Mouse (Mus musculus) heart, embryonic 15.5 days (tissue): ENCODE data around the gene Tmem102. TPM values are rescaled to one million over a fixed set of nuclear protein-coding genes. Genes with fewer than 3 reads are reported as not detected.

ENCODE experiments used
- ATAC-seq: fragments of 200-750 bp; cut with Nextera tagmentation; replicated peaks from 2 replicates; pipeline ENCODE4 v1.8.0; 2017; ENCODE audit warnings: low read depth, moderate TSS enrichment; ENCODE audit not compliant: insufficient number of reproducible peaks, insufficient read depth, low FRiP score
- H3K27ac ChIP-seq: fragments of 300-500 bp; sonication (generic); 2 replicates; pipeline ENCODE4 v1.5.1; 2015; ENCODE audit warnings: mild to moderate bottlenecking, inconsistent platforms
- H3K27me3 ChIP-seq: fragments of 300-500 bp; sonication (generic); 2 replicates; pipeline ENCODE4 v1.6.1; 2015; ENCODE audit warnings: inconsistent platforms
- H3K36me3 ChIP-seq: fragments of 300-500 bp; sonication (generic); 2 replicates; pipeline ENCODE4 v1.6.1; 2015; ENCODE audit warnings: mild to moderate bottlenecking, inconsistent platforms
- H3K4me1 ChIP-seq: fragments of 300-500 bp; sonication (generic); replicated peaks from 2 replicates; pipeline ENCODE4 v1.6.1; 2015; ENCODE audit warnings: inconsistent platforms
- H3K4me2 ChIP-seq: fragments of 300-500 bp; sonication (generic); 2 replicates; pipeline ENCODE4 v1.6.1; 2015; ENCODE audit warnings: inconsistent platforms, mild to moderate bottlenecking, moderate library complexity
- H3K4me3 ChIP-seq: fragments of 300-500 bp; sonication (generic); 2 replicates; pipeline ENCODE4 v1.5.1; 2015; ENCODE audit warnings: mild to moderate bottlenecking, inconsistent platforms
- H3K9ac ChIP-seq: fragments of 300-500 bp; sonication (generic); 2 replicates; pipeline ENCODE4 v1.6.1; 2015; ENCODE audit warnings: mild to moderate bottlenecking, inconsistent platforms
- H3K9me3 ChIP-seq: fragments of 300-500 bp; sonication (generic); replicated peaks from 2 replicates; pipeline ENCODE4 v1.6.1; 2016; ENCODE audit warnings: inconsistent platforms
- WGBS: fragments of 180-500 bp; shearing (Covaris S2); methylation state at CpG from one replicate; pipeline ENCODE4 v1.1.7; 2015; ENCODE audit warnings: mixed read lengths; 5-methylcytosine and 5-hydroxymethylcytosine counted together
- polyA plus RNA-seq: library from polyadenylated mRNA; unstranded; fragments of >200 nt; fragmentation: Nextera tagmentation; extraction: Ambion mirVana; gene quantifications from 2 replicates; pipeline ENCODE4 v1.2.1, GENCODE M21; 2015

Gene Tmem102
- polyA plus RNA-seq, 1 experiment from 2014 or later = 1.1 TPM

GRCm38 (mm10) chr11:69754233-69754632 is 51.2 kb downstream of the Tmem102 start:
- H3K4me1 ChIP-seq = peaks cover 39% of the 10 kb centered on the region
- no peaks in the 10 kb centered on the region for H3K9me3 ChIP-seq
- no peak overlapping the region for H3K27ac ChIP-seq
- no peak for ATAC-seq
- no peak overlapping the region for H3K4me2 ChIP-seq
- H3K27me3 ChIP-seq = no peaks in the 10 kb centered on the region
- H3K9ac ChIP-seq = no peak overlapping the region
- H3K36me3 ChIP-seq = no peaks in the 10 kb centered on the region
- WGBS = 80% methylated on average over 5 of the region's 5 CpGs
- H3K4me3 ChIP-seq = no peak overlapping the region

Other genes starting within 250 kb of the Tmem102 start
- 53.8 and 59.7 TPM in 2 replicates for gene Efnb3, start 245.4 kb downstream of the Tmem102 start, polyA plus RNA-seq
- gene Wrap53, start 225.4 kb downstream of the Tmem102 start, polyA plus RNA-seq = 13.3 and 17.0 TPM in 2 replicates
- 59.4 and 88.1 TPM in 2 replicates for gene Trp53, start 225.3 kb downstream of the Tmem102 start, polyA plus RNA-seq
- 24.2 and 24.5 TPM in 2 replicates for gene Atp1b2, start 199.7 kb downstream of the Tmem102 start, polyA plus RNA-seq
- gene Shbg, start 187.7 kb downstream of the Tmem102 start, polyA plus RNA-seq = 0.29 TPM in 1 of 2 replicates, not detected in the other
- gene Sat2, start 183.6 kb downstream of the Tmem102 start, polyA plus RNA-seq = 14.3 and 16.7 TPM in 2 replicates
- 22.9 and 28.5 TPM in 2 replicates for gene Fxr2, start 172.6 kb downstream of the Tmem102 start, polyA plus RNA-seq
- gene Sox15, start 150.3 kb downstream of the Tmem102 start, polyA plus RNA-seq = 0.22 TPM in 1 of 2 replicates, not detected in the other
- gene Mpdu1, start 143.0 kb downstream of the Tmem102 start, polyA plus RNA-seq = 38.8 and 48.1 TPM in 2 replicates
- 8.7 and 18.6 TPM in 2 replicates for gene Cd68, start 139.5 kb downstream of the Tmem102 start, polyA plus RNA-seq
- gene Eif4a1, start 133.2 kb downstream of the Tmem102 start, polyA plus RNA-seq = 310 and 340 TPM in 2 replicates
- gene Senp3, start 123.5 kb downstream of the Tmem102 start, polyA plus RNA-seq = 47.1 and 54.8 TPM in 2 replicates
- gene Tnfsf13, start 119.8 kb downstream of the Tmem102 start, polyA plus RNA-seq = 0.54 and 0.99 TPM in 2 replicates
- gene Tnfsf12, start 109.8 kb downstream of the Tmem102 start, polyA plus RNA-seq = 7.3 and 8.9 TPM in 2 replicates
- gene Tnfsfm13, start 109.5 kb downstream of the Tmem102 start, polyA plus RNA-seq = 2.9 and 4.2 TPM in 2 replicates
- 10.9 and 18.3 TPM in 2 replicates for gene Polr2a, start 47.0 kb downstream of the Tmem102 start, polyA plus RNA-seq
- gene Slc35g3, start 43.7 kb downstream of the Tmem102 start, polyA plus RNA-seq = 0.16 and 0.48 TPM in 2 replicates
- gene Zbtb4, start 39.7 kb downstream of the Tmem102 start, polyA plus RNA-seq = 3.1 and 3.8 TPM in 2 replicates
- 5.4 and 7.5 TPM in 2 replicates for gene Chrnb1, start 9.7 kb downstream of the Tmem102 start, polyA plus RNA-seq
- 1.8 and 2.9 TPM in 2 replicates for gene Fgf11, start 3.8 kb downstream of the Tmem102 start, polyA plus RNA-seq
- gene Gm39566, start 9.7 kb upstream of the Tmem102 start, polyA plus RNA-seq = not detected in 2 replicates
- not detected in 2 replicates for gene Spem2, start 12.8 kb upstream of the Tmem102 start, polyA plus RNA-seq
- gene Spem1, start 16.6 kb upstream of the Tmem102 start, polyA plus RNA-seq = not detected in 2 replicates
- gene Nlgn2, start 32.2 kb upstream of the Tmem102 start, polyA plus RNA-seq = 1.6 and 2.2 TPM in 2 replicates
- gene Tmem256, start 32.9 kb upstream of the Tmem102 start, polyA plus RNA-seq = 291 and 359 TPM in 2 replicates
- gene Plscr3, start 40.8 kb upstream of the Tmem102 start, polyA plus RNA-seq = 68.5 and 81.4 TPM in 2 replicates
- gene Tnk1, start 53.1 kb upstream of the Tmem102 start, polyA plus RNA-seq = 0.31 and 0.80 TPM in 2 replicates
- not detected in 2 replicates for gene Tmem95, start 72.4 kb upstream of the Tmem102 start, polyA plus RNA-seq
- gene Kctd11, start 75.8 kb upstream of the Tmem102 start, polyA plus RNA-seq = 3.3 and 5.7 TPM in 2 replicates
- gene Acap1, start 89.9 kb upstream of the Tmem102 start, polyA plus RNA-seq = 4.5 and 14.8 TPM in 2 replicates
- gene 2810408A11Rik, start 95.4 kb upstream of the Tmem102 start, polyA plus RNA-seq = 3.7 and 5.8 TPM in 2 replicates
- 5.2 and 7.0 TPM in 2 replicates for gene Neurl4, start 95.4 kb upstream of the Tmem102 start, polyA plus RNA-seq
- 44.8 and 54.9 TPM in 2 replicates for gene Gps2, start 108.3 kb upstream of the Tmem102 start, polyA plus RNA-seq
- 975 and 1,130 TPM in 2 replicates for gene Eif5a, start 116.3 kb upstream of the Tmem102 start, polyA plus RNA-seq
- gene Ybx2, start 130.2 kb upstream of the Tmem102 start, polyA plus RNA-seq = 5.5 and 5.7 TPM in 2 replicates
- gene Slc2a4, start 142.6 kb upstream of the Tmem102 start, polyA plus RNA-seq = 42.0 and 42.6 TPM in 2 replicates
- gene Cldn7, start 159.2 kb upstream of the Tmem102 start, polyA plus RNA-seq = 3.8 and 13.9 TPM in 2 replicates
- gene Ctdnep1, start 175.5 kb upstream of the Tmem102 start, polyA plus RNA-seq = 19.9 and 21.6 TPM in 2 replicates
- gene Elp5, start 176.9 kb upstream of the Tmem102 start, polyA plus RNA-seq = 97.8 and 99.6 TPM in 2 replicates
- gene Gabarap, start 185.5 kb upstream of the Tmem102 start, polyA plus RNA-seq = 402 and 455 TPM in 2 replicates
- gene Phf23, start 190.2 kb upstream of the Tmem102 start, polyA plus RNA-seq = 38.4 and 42.4 TPM in 2 replicates
- 17.4 and 24.8 TPM in 2 replicates for gene Dvl2, start 195.0 kb upstream of the Tmem102 start, polyA plus RNA-seq
- gene Acadvl, start 209.8 kb upstream of the Tmem102 start, polyA plus RNA-seq = 200 and 235 TPM in 2 replicates
- 4.8 and 5.1 TPM in 2 replicates for gene Dlg4, start 211.3 kb upstream of the Tmem102 start, polyA plus RNA-seq
- 0.29 TPM in 1 of 2 replicates, not detected in the other for gene Asgr1, start 248.5 kb upstream of the Tmem102 start, polyA plus RNA-seq